Comparison of ENCODE assay signal across 9 mouse cellular contexts in the genomic region with DNA sequence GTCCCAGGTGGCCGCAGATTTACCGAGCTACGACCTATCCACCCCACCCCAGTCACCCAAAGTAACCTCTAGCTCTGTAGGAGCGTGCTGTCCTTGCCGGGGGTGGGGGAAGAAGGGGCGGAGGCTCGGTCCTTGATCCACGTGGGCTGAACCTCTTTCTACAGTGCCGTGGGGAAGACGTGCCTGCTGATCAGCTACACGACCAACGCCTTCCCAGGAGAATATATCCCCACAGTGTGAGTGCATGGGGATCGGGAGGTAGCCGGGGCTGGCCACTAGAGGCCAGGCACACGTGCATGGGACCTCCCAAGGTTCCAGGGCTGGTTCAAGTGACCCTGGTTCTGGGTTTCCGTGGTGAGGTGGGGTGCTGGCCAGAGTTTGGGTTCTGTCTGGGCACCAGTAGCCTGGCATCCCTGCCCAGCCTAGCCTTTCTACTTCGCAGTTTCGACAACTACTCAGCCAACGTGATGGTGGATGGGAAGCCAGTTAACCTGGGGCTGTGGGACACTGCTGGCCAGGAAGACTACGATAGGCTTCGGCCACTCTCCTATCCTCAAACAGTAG. TPM values are rescaled to one million over a fixed set of nuclear protein-coding genes. Genes with fewer than 3 reads are reported as not detected.
A peak's percentile ranks its signal among the peaks of the same experiment; 100 is the strongest.
DNase-seq lines count a peak whose midpoint lies in the region; ATAC-seq and TF ChIP-seq lines count a peak whose summit lies in the region.
"Had no signal": no experiment of that assay in that cellular context is flagged by ENCODE, and none has a peak within 500 bp of the region (broad histone marks: within the 10 kb centered on the region; RNA-seq: fewer than 3 reads in every experiment).

No protein-coding gene starts in this region.

- peak overlapping the region; percentile 62 for H3K4me3 ChIP-seq in heart, embryonic 11.5 days (ENCODE audit: low read depth, low read length)
- peak overlapping the region; percentile 85 for H3K4me3 ChIP-seq in E14TG2a.4 (replicated peaks; ENCODE audit: low read length)
- peak overlapping the region; percentile 74 for H3K4me3 ChIP-seq in forebrain, embryonic 16.5 days (replicated peaks; ENCODE audit: low read length)
- H3K4me3 ChIP-seq in liver, embryonic 13.5 days (replicated peaks): peak overlapping the region; percentile 58

- H3K9me3 ChIP-seq in heart, embryonic 11.5 days (replicated peaks; ENCODE audit: control insufficient read depth, low read length): no peaks in the 10 kb centered on the region
- no peaks in the 10 kb centered on the region for H3K9me3 ChIP-seq in E14TG2a.4 (ENCODE audit: low read length)
- H3K9me3 ChIP-seq in forebrain, embryonic 16.5 days (ENCODE audit: control insufficient read depth, low read length): no peaks in the 10 kb centered on the region
- H3K9me3 ChIP-seq in liver, embryonic 13.5 days (replicated peaks): no peaks in the 10 kb centered on the region

- peak overlapping the region; percentile 97 for H3K4me2 ChIP-seq in heart, embryonic 11.5 days
- peak overlapping the region; percentile 98 for H3K4me2 ChIP-seq in forebrain, embryonic 16.5 days (ENCODE audit: low read length)
- H3K4me2 ChIP-seq in liver, embryonic 13.5 days: peak overlapping the region; percentile 81

- TF ChIP-seq CTCF in E14TG2a.4 (conservative IDR thresholded peaks at IDR 0.05; ENCODE audit: low read length): no peak

- H3K4me1 ChIP-seq in heart, embryonic 11.5 days (ENCODE audit: control insufficient read depth, insufficient read depth, low read length): peaks cover 9% of the 10 kb centered on the region
- peaks cover 42% of the 10 kb centered on the region for H3K4me1 ChIP-seq in E14TG2a.4 (replicated peaks; ENCODE audit: low read depth, low read length)
- H3K4me1 ChIP-seq in forebrain, embryonic 16.5 days (replicated peaks; ENCODE audit: control insufficient read depth, insufficient read depth, low read length): peaks cover 27% of the 10 kb centered on the region
- H3K4me1 ChIP-seq in liver, embryonic 13.5 days (replicated peaks): peaks cover 32% of the 10 kb centered on the region

- peaks cover 34% of the 10 kb centered on the region for H3K27me3 ChIP-seq in heart, embryonic 11.5 days (ENCODE audit: control insufficient read depth, insufficient read depth, low read length)
- peaks cover 46% of the 10 kb centered on the region for H3K27me3 ChIP-seq in E14TG2a.4 (ENCODE audit: insufficient read depth, low read length)
- H3K27me3 ChIP-seq in forebrain, embryonic 16.5 days (replicated peaks; ENCODE audit: control insufficient read depth, insufficient read depth, low read length): no peaks in the 10 kb centered on the region
- H3K27me3 ChIP-seq in liver, embryonic 13.5 days: peaks cover 52% of the 10 kb centered on the region

- no peak for DNase-seq in heart, postnatal 4 days
- no peak for DNase-seq in liver, embryonic 13.5 days
- no peak for DNase-seq in frontal cortex, postnatal 25 days (ENCODE audit: low spot score in 2 of 2)
- no peak for DNase-seq in cerebellum, adult 11 months
- no peak for DNase-seq in frontal cortex, postnatal 36 days (ENCODE audit: low spot score in 2 of 2)

- H3K9ac ChIP-seq in heart, embryonic 11.5 days (ENCODE audit: low read depth, low read length): peak overlapping the region; percentile 70; the same call in 1 of the 2 replicates
- peak overlapping the region; percentile 87 for H3K9ac ChIP-seq in forebrain, embryonic 16.5 days (replicated peaks; ENCODE audit: low read depth, low read length)
- peak overlapping the region; percentile 61 for H3K9ac ChIP-seq in liver, embryonic 13.5 days

- 0 out of 2 replicates have a peak, but pooled peaks cover 5% of the 10 kb centered on the region for H3K36me3 ChIP-seq in heart, embryonic 11.5 days (ENCODE audit: control insufficient read depth, insufficient read depth, low read length)
- peaks cover 50% of the 10 kb centered on the region for H3K36me3 ChIP-seq in E14TG2a.4 (ENCODE audit: insufficient read depth, low read length)
- peaks cover 5% of the 10 kb centered on the region for H3K36me3 ChIP-seq in forebrain, embryonic 16.5 days (ENCODE audit: control insufficient read depth, insufficient read depth)
- H3K36me3 ChIP-seq in liver, embryonic 13.5 days: peaks cover 22% of the 10 kb centered on the region; the same call in 1 of the 2 replicates

- WGBS in heart, embryonic 11.5 days (ENCODE audit: insufficient replicate concordance): 16% methylated on average over 21 of the region's 21 CpGs
- WGBS in forebrain, embryonic 16.5 days: 21% methylated on average over 21 of the region's 21 CpGs
- 21% methylated on average over 21 of the region's 21 CpGs for WGBS in liver, embryonic 13.5 days (ENCODE audit: insufficient replicate concordance)

- no peak overlapping the region for H3K27ac ChIP-seq in heart, embryonic 11.5 days (ENCODE audit: low read depth, low read length)
- no peak overlapping the region for H3K27ac ChIP-seq in forebrain, embryonic 16.5 days (ENCODE audit: low read length)
- no peak overlapping the region for H3K27ac ChIP-seq in liver, embryonic 13.5 days

- no peak for ATAC-seq in heart, embryonic 11.5 days (replicated peaks; ENCODE audit: insufficient number of reproducible peaks, low FRiP score, low TSS enrichment)
- ATAC-seq in forebrain, embryonic 16.5 days: peak; percentile 7; the same call in 1 of the 2 replicates
- ATAC-seq in liver, embryonic 13.5 days (ENCODE audit: low read depth): no peak

RNA-seq across cellular contexts. Expression of a gene that starts 0.9 kb away (rescaled TPM):
- 1.7 and 3.0 TPM in 2 replicates for polyA plus RNA-seq in heart, embryonic 11.5 days (2014; fragmentation: Nextera tagmentation; extraction: Ambion mirVana)
- total RNA-seq in heart, postnatal 4 days (2021): 1 to 10 TPM; 1.5 to 1.8 TPM
- 251 and 347 TPM in 2 replicates for polyA plus RNA-seq in forebrain, embryonic 16.5 days (2015; fragmentation: Nextera tagmentation; extraction: Ambion mirVana)
- polyA plus RNA-seq in liver, embryonic 13.5 days (2015; fragmentation: Nextera tagmentation; extraction: Ambion mirVana): 1.7 and 2.3 TPM in 2 replicates

RNA-seq across cellular contexts. Expression of a gene that starts 4.9 kb away (rescaled TPM):
- 5.1 and 6.6 TPM in 2 replicates for polyA plus RNA-seq in heart, embryonic 11.5 days (2014; fragmentation: Nextera tagmentation; extraction: Ambion mirVana)
- 1 to 10 TPM; 3.6 to 4.5 TPM for total RNA-seq in heart, postnatal 4 days (2021)
- 7.6 TPM in 2 replicates for polyA plus RNA-seq in forebrain, embryonic 16.5 days (2015; fragmentation: Nextera tagmentation; extraction: Ambion mirVana)
- 8.8 and 9.6 TPM in 2 replicates for polyA plus RNA-seq in liver, embryonic 13.5 days (2015; fragmentation: Nextera tagmentation; extraction: Ambion mirVana)

RNA-seq across cellular contexts. Expression of a gene that starts 8.4 kb away (rescaled TPM):
- polyA plus RNA-seq in heart, embryonic 11.5 days (2014; fragmentation: Nextera tagmentation; extraction: Ambion mirVana): 21.8 and 23.2 TPM in 2 replicates
- 10 to 100 TPM; 11.0 to 11.3 TPM for total RNA-seq in heart, postnatal 4 days (2021)
- 91.0 and 118 TPM in 2 replicates for polyA plus RNA-seq in forebrain, embryonic 16.5 days (2015; fragmentation: Nextera tagmentation; extraction: Ambion mirVana)
- 13.0 and 14.3 TPM in 2 replicates for polyA plus RNA-seq in liver, embryonic 13.5 days (2015; fragmentation: Nextera tagmentation; extraction: Ambion mirVana)

RNA-seq across cellular contexts. Expression of a gene that starts 8.6 kb away (rescaled TPM):
- 114 and 129 TPM in 2 replicates for polyA plus RNA-seq in heart, embryonic 11.5 days (2014; fragmentation: Nextera tagmentation; extraction: Ambion mirVana)
- 10 to 100 TPM; 39.5 to 41.8 TPM for total RNA-seq in heart, postnatal 4 days (2021)
- polyA plus RNA-seq in forebrain, embryonic 16.5 days (2015; fragmentation: Nextera tagmentation; extraction: Ambion mirVana): 82.8 and 95.0 TPM in 2 replicates
- 123 and 126 TPM in 2 replicates for polyA plus RNA-seq in liver, embryonic 13.5 days (2015; fragmentation: Nextera tagmentation; extraction: Ambion mirVana)

RNA-seq across cellular contexts. Expression of a gene that starts 9.8 kb away (rescaled TPM):
- 0.36 and 1.0 TPM in 2 replicates for polyA plus RNA-seq in heart, embryonic 11.5 days (2014; fragmentation: Nextera tagmentation; extraction: Ambion mirVana)
- total RNA-seq in heart, postnatal 4 days (2021): 1 to 10 TPM; 3.0 to 3.9 TPM
- 0.92 and 4.8 TPM in 2 replicates for polyA plus RNA-seq in forebrain, embryonic 16.5 days (2015; fragmentation: Nextera tagmentation; extraction: Ambion mirVana)
- polyA plus RNA-seq in liver, embryonic 13.5 days (2015; fragmentation: Nextera tagmentation; extraction: Ambion mirVana): 0.22 TPM in 1 of 2 replicates, not detected in the other
- polyA plus RNA-seq: erythroblast, embryonic 14.5 days had no signal

Comparison
In these comparisons a context has a peak if more than half of its experiments do, and no peak if none do; other contexts are left out.
1. RNA of a gene that starts 0.9 kb away (polyA plus RNA-seq): 251 to 347 TPM in forebrain, embryonic 16.5 days; 1.7 to 3.0 TPM in heart, embryonic 11.5 days and 1.7 to 2.3 TPM in liver, embryonic 13.5 days; every median in the first group is over 10 times any median in the second.
2. Peak in every context shown above with its lines, with median percentiles within 50 percentile points of each other: H3K4me2 ChIP-seq, H3K4me3 ChIP-seq and H3K9ac ChIP-seq.